Comparison of ENCODE assay signal across 9 mouse cellular contexts in genomic region chr8:78124248-78124647, GRCm38 (mm10).
DNase-seq lines count a peak whose midpoint lies in the region; ATAC-seq and TF ChIP-seq lines count a peak whose summit lies in the region.
"Had no signal": no experiment of that assay in that cellular context is flagged by ENCODE, and none has a peak within 500 bp of the region (broad histone marks: within the 10 kb centered on the region; RNA-seq: fewer than 3 reads in every experiment).

No protein-coding gene starts in this region.

- no peaks in the 10 kb centered on the region for H3K36me3 ChIP-seq in forebrain, postnatal 0 days (ENCODE audit: insufficient read depth)
- no peaks in the 10 kb centered on the region for H3K36me3 ChIP-seq in forebrain, embryonic 13.5 days (ENCODE audit: poor library complexity, severe bottlenecking)
- H3K36me3 ChIP-seq in neural tube, embryonic 15.5 days: no peaks in the 10 kb centered on the region
- H3K36me3 ChIP-seq: hindbrain, embryonic 15.5 days had no signal

- H3K9ac ChIP-seq in forebrain, postnatal 0 days: no peak overlapping the region
- no peak overlapping the region for H3K9ac ChIP-seq in forebrain, embryonic 13.5 days
- H3K9ac ChIP-seq in neural tube, embryonic 15.5 days (replicated peaks): no peak overlapping the region
- H3K9ac ChIP-seq: hindbrain, embryonic 15.5 days had no signal

- H3K9me3 ChIP-seq in forebrain, postnatal 0 days (ENCODE audit: low read length): no peaks in the 10 kb centered on the region
- no peaks in the 10 kb centered on the region for H3K9me3 ChIP-seq in forebrain, embryonic 13.5 days (replicated peaks)
- H3K9me3 ChIP-seq in neural tube, embryonic 15.5 days (replicated peaks): no peaks in the 10 kb centered on the region
- H3K9me3 ChIP-seq: hindbrain, embryonic 15.5 days had no signal

- 50% methylated on average over 5 of the region's 5 CpGs for whole genome bisulfite sequencing in forebrain, postnatal 0 days
- WGBS in forebrain, embryonic 13.5 days: 52% methylated on average over 5 of the region's 5 CpGs
- WGBS in neural tube, embryonic 15.5 days: 53% methylated on average over 5 of the region's 5 CpGs

- H3K27me3 ChIP-seq in forebrain, postnatal 0 days (ENCODE audit: insufficient read depth, low read length): no peaks in the 10 kb centered on the region
- no peaks in the 10 kb centered on the region for H3K27me3 ChIP-seq in forebrain, embryonic 13.5 days
- no peaks in the 10 kb centered on the region for H3K27me3 ChIP-seq in neural tube, embryonic 15.5 days (replicated peaks)
- H3K27me3 ChIP-seq: hindbrain, embryonic 15.5 days had no signal

- TF ChIP-seq CTCF in forebrain, postnatal 0 days (IDR thresholded peaks at IDR 0.05; ENCODE audit: low read depth): peak; percentile 52

- no peak overlapping the region for H3K4me2 ChIP-seq in forebrain, postnatal 0 days (ENCODE audit: low read depth)
- H3K4me2 ChIP-seq in forebrain, embryonic 13.5 days: no peak overlapping the region
- no peak overlapping the region for H3K4me2 ChIP-seq in neural tube, embryonic 15.5 days
- H3K4me2 ChIP-seq: hindbrain, embryonic 15.5 days had no signal

- no peak overlapping the region for H3K27ac ChIP-seq in forebrain, postnatal 0 days (ENCODE audit: low read depth, low read length)
- no peak overlapping the region for H3K27ac ChIP-seq in forebrain, embryonic 13.5 days
- H3K27ac ChIP-seq in neural tube, embryonic 15.5 days (replicated peaks): no peak overlapping the region
- H3K27ac ChIP-seq: hindbrain, embryonic 15.5 days had no signal

- no peak for DNase-seq in forebrain, postnatal 0 days
- peak; percentile 42 for DNase-seq in neural tube, embryonic 10.5 days (ENCODE audit: extremely low spot score, low spot score)
- DNase-seq in embryo, embryonic 10 days (ENCODE audit: low spot score): peak; percentile 37
- DNase-seq in lung, postnatal 14 days: peak; percentile 34
- no peak for DNase-seq in urinary bladder, postnatal 14 days (ENCODE audit: low spot score)
- DNase-seq in right cerebral cortex, postnatal 25 days: no peak

- H3K4me1 ChIP-seq in forebrain, postnatal 0 days (ENCODE audit: insufficient read depth): peaks cover 4% of the 10 kb centered on the region; the same call in 1 of the 2 replicates
- peaks cover 21% of the 10 kb centered on the region for H3K4me1 ChIP-seq in forebrain, embryonic 13.5 days
- H3K4me1 ChIP-seq in neural tube, embryonic 15.5 days: peaks cover 4% of the 10 kb centered on the region; the same call in 1 of the 2 replicates
- H3K4me1 ChIP-seq: hindbrain, embryonic 15.5 days had no signal

- H3K4me3 ChIP-seq in forebrain, postnatal 0 days (ENCODE audit: low read depth, low read length): no peak overlapping the region
- H3K4me3 ChIP-seq in forebrain, embryonic 13.5 days: no peak overlapping the region
- H3K4me3 ChIP-seq in neural tube, embryonic 15.5 days (replicated peaks): no peak overlapping the region
- H3K4me3 ChIP-seq: hindbrain, embryonic 15.5 days had no signal

- ATAC-seq in forebrain, postnatal 0 days: no peak
- ATAC-seq in forebrain, embryonic 13.5 days: no peak
- no peak for ATAC-seq in neural tube, embryonic 15.5 days (ENCODE audit: low FRiP score)

Comparison
In these comparisons a context has a peak if more than half of its experiments do, and no peak if none do; other contexts are left out.
1. DNase-seq: peak in neural tube, embryonic 10.5 days (single experiment), embryo, embryonic 10 days (single experiment) and lung, postnatal 14 days (single experiment); none in forebrain, postnatal 0 days (single experiment), urinary bladder, postnatal 14 days (single experiment) and right cerebral cortex, postnatal 25 days (single experiment).